Mouse (Mus musculus) monocyte, adult 2 months (primary cell): ENCODE measurements around the gene Ston2.
A peak's percentile ranks its signal among the peaks of the same experiment; 100 is the strongest.
"Not testable (repeated sequence)": the region's sequence is repeated elsewhere in the genome, so short reads cannot be mapped to it uniquely, and the experiment has no call there.

Experiments used
- DNase-seq, 2 experiments: peaks; one replicate each; pipeline ENCODE4 v3.0.0; 2022; ENCODE audit warnings: low spot score in 2 of 2, low read depth in 1 of 2

Ston2 gene

GRCm38 (mm10) chr12:91592128-91592527 lies 196.1 kb downstream of the Ston2 start:
- peak in 1 of 2 experiments; percentile 54 for DNase-seq

- no peak for DNase-seq
Observed at GRCm38 (mm10) chr12:91591191-91591590, 197.0 kb downstream of the Ston2 start.

- DNase-seq = peak in 1 of 2 experiments; percentile 23
Observed at GRCm38 (mm10) chr12:91590716-91591115, 197.5 kb downstream of the Ston2 start.

GRCm38 (mm10) chr12:91589847-91590690 lies 198.1 kb downstream of the Ston2 start, which contains the start of gene Gtf2a1:
TSS of gene Gtf2a1 (minus strand) at chr12:91590487.
- peak; percentile 89 to 95 for DNase-seq

GRCm38 (mm10) chr12:91589542-91589846 lies 198.7 kb downstream of the Ston2 start:
- no peak for DNase-seq

- peak in 1 of 2 experiments; percentile 43 for DNase-seq
Observed at GRCm38 (mm10) chr12:91588670-91589541, 199.3 kb downstream of the Ston2 start.

GRCm38 (mm10) chr12:91588176-91588669 lies 200.0 kb downstream of the Ston2 start:
- peak; percentile 76 to 87 for DNase-seq

GRCm38 (mm10) chr12:91587491-91588033 lies 200.6 kb downstream of the Ston2 start:
- no peak for DNase-seq

GRCm38 (mm10) chr12:91587077-91587476 lies 201.1 kb downstream of the Ston2 start:
- no peak for DNase-seq

GRCm38 (mm10) chr12:91585815-91586214 lies 202.4 kb downstream of the Ston2 start:
- not testable (repeated sequence) for DNase-seq

- peak in 1 of 2 experiments; percentile 16 for DNase-seq
Observed at GRCm38 (mm10) chr12:91585206-91585605, 203.0 kb downstream of the Ston2 start.

GRCm38 (mm10) chr12:91583409-91583808 lies 204.8 kb downstream of the Ston2 start:
- no peak for DNase-seq
